11 mouse cellular contexts compared by ENCODE assay signal in the genomic region with DNA sequence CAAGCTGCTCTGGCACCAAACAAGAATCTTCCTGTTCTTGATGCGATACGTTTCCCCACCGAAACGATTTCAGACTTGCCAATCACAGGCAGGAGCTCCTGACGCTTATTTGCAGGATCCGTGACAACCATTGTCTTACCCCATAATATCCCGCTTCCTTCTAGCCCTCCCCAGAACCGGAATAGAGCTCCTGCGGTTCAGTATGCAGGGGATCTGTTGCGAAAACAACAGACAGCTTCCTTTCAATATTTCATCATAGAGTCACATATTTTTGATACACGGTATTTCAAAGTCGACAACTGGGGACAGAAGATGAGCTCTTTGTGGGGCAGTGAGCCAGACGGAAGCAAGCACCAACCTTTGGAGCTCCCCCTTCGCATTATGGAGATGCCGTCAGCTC. TPM values are rescaled to one million over a fixed set of nuclear protein-coding genes. Genes with fewer than 3 reads are reported as not detected.
DNase-seq lines count a peak whose midpoint lies in the region; ATAC-seq and TF ChIP-seq lines count a peak whose summit lies in the region.
"Had no signal": no experiment of that assay in that cellular context is flagged by ENCODE, and none has a peak within 500 bp of the region (broad histone marks: within the 10 kb centered on the region; RNA-seq: fewer than 3 reads in every experiment).

No protein-coding gene starts in this region.

- no peak for TF ChIP-seq POLR2A in lung, adult 2 months (IDR thresholded peaks at IDR 0.05; ENCODE audit: borderline replicate concordance, extremely low read depth, low read depth, low read length)
- TF ChIP-seq POLR2A in thymus, adult 2 months (IDR thresholded peaks at IDR 0.05; ENCODE audit: control insufficient read depth, extremely low read depth, insufficient read depth, low read length, poor library complexity), result no peak

- H3K9me3 ChIP-seq in forebrain, postnatal 0 days (ENCODE audit: low read length), result no peaks in the 10 kb centered on the region
- H3K9me3 ChIP-seq in forebrain, embryonic 13.5 days (replicated peaks), result no peaks in the 10 kb centered on the region
- no peaks in the 10 kb centered on the region for H3K9me3 ChIP-seq in hindbrain, embryonic 15.5 days
- H3K9me3 ChIP-seq in midbrain, postnatal 0 days (ENCODE audit: low read length), result no peaks in the 10 kb centered on the region
- H3K9me3 ChIP-seq: forebrain, embryonic 15.5 days had no signal

- no peaks in the 10 kb centered on the region for H3K27me3 ChIP-seq in forebrain, postnatal 0 days (ENCODE audit: insufficient read depth, low read length)
- no peaks in the 10 kb centered on the region for H3K27me3 ChIP-seq in forebrain, embryonic 13.5 days
- H3K27me3 ChIP-seq in hindbrain, embryonic 15.5 days, result no peaks in the 10 kb centered on the region
- no peaks in the 10 kb centered on the region for H3K27me3 ChIP-seq in midbrain, postnatal 0 days (ENCODE audit: insufficient read depth, low read length)
- H3K27me3 ChIP-seq in thymus, adult 2 months (ENCODE audit: control insufficient read depth, insufficient read depth, low read length), result no peaks in the 10 kb centered on the region
- H3K27me3 ChIP-seq: forebrain, embryonic 15.5 days had no signal

- DNase-seq in forebrain, postnatal 0 days, result peak; percentile 35
- DNase-seq in lung, postnatal 36 days, result peak; percentile 28
- DNase-seq in lung, adult 2 months, result no peak
- DNase-seq in midbrain, postnatal 0 days (ENCODE audit: low spot score), result peak; percentile 44
- no peak for DNase-seq in thymus, adult 2 months
- no peak for DNase-seq in kidney, adult 18-20 months

- no peak overlapping the region for H3K4me3 ChIP-seq in forebrain, postnatal 0 days (ENCODE audit: low read depth, low read length)
- no peak overlapping the region for H3K4me3 ChIP-seq in forebrain, embryonic 13.5 days
- no peak overlapping the region for H3K4me3 ChIP-seq in lung, adult 2 months (replicated peaks; ENCODE audit: extremely low read depth, low read depth, low read length)
- peak overlapping the region; percentile 13 for H3K4me3 ChIP-seq in hindbrain, embryonic 15.5 days
- no peak overlapping the region for H3K4me3 ChIP-seq in midbrain, postnatal 0 days (ENCODE audit: low read depth, low read length)
- H3K4me3 ChIP-seq in thymus, adult 2 months (ENCODE audit: control insufficient read depth, insufficient read depth, low read length), result no peak overlapping the region
- H3K4me3 ChIP-seq: forebrain, embryonic 15.5 days had no signal

- peak overlapping the region; percentile 23; the same call in 1 of the 2 replicates for H3K4me2 ChIP-seq in forebrain, postnatal 0 days (ENCODE audit: low read depth)
- no peak overlapping the region for H3K4me2 ChIP-seq in forebrain, embryonic 13.5 days
- peak overlapping the region; percentile 37 for H3K4me2 ChIP-seq in hindbrain, embryonic 15.5 days
- peak overlapping the region; percentile 20; the same call in 1 of the 2 replicates for H3K4me2 ChIP-seq in midbrain, postnatal 0 days (ENCODE audit: low read depth, low read length, poor library complexity, severe bottlenecking)
- H3K4me2 ChIP-seq: forebrain, embryonic 15.5 days had no signal

- no peak overlapping the region for H3K27ac ChIP-seq in forebrain, postnatal 0 days (ENCODE audit: low read depth, low read length)
- no peak overlapping the region for H3K27ac ChIP-seq in forebrain, embryonic 13.5 days
- H3K27ac ChIP-seq in hindbrain, embryonic 15.5 days (replicated peaks), result 0 out of 2 replicates have a peak overlapping the region, but pooled peaks have one; percentile 39
- H3K27ac ChIP-seq in midbrain, postnatal 0 days (ENCODE audit: low read depth, low read length), result no peak overlapping the region; the same call in 1 of the 2 replicates
- H3K27ac ChIP-seq in thymus, adult 2 months (ENCODE audit: control insufficient read depth, insufficient read depth, low read length), result no peak overlapping the region
- H3K27ac ChIP-seq: forebrain, embryonic 15.5 days had no signal

- no peak overlapping the region for H3K9ac ChIP-seq in forebrain, postnatal 0 days
- no peak overlapping the region for H3K9ac ChIP-seq in forebrain, embryonic 13.5 days
- H3K9ac ChIP-seq in hindbrain, embryonic 15.5 days, result no peak overlapping the region
- H3K9ac ChIP-seq in midbrain, postnatal 0 days (replicated peaks; ENCODE audit: low read length, poor library complexity, severe bottlenecking), result no peak overlapping the region
- H3K9ac ChIP-seq: forebrain, embryonic 15.5 days had no signal

- TF ChIP-seq CTCF in forebrain, postnatal 0 days (IDR thresholded peaks at IDR 0.05; ENCODE audit: low read depth), result no peak
- TF ChIP-seq CTCF in lung, adult 2 months (IDR thresholded peaks at IDR 0.05; ENCODE audit: insufficient read depth, low read length), result no peak
- no peak for TF ChIP-seq CTCF in midbrain, postnatal 0 days (IDR thresholded peaks at IDR 0.05)
- no peak for TF ChIP-seq CTCF in thymus, adult 2 months (IDR thresholded peaks at IDR 0.05; ENCODE audit: borderline replicate concordance, control insufficient read depth, extremely low read depth, insufficient read depth, low read length, poor library complexity)

- H3K4me1 ChIP-seq in forebrain, postnatal 0 days (ENCODE audit: insufficient read depth), result no peaks in the 10 kb centered on the region
- H3K4me1 ChIP-seq in forebrain, embryonic 13.5 days, result no peaks in the 10 kb centered on the region
- H3K4me1 ChIP-seq in lung, adult 2 months (ENCODE audit: control insufficient read depth, insufficient read depth, low read length), result peaks cover 3% of the 10 kb centered on the region; the same call in 1 of the 2 replicates
- H3K4me1 ChIP-seq in hindbrain, embryonic 15.5 days (replicated peaks), result no peaks in the 10 kb centered on the region; the same call in 1 of the 2 replicates
- no peaks in the 10 kb centered on the region for H3K4me1 ChIP-seq in midbrain, postnatal 0 days (ENCODE audit: insufficient read depth, low read length)
- no peaks in the 10 kb centered on the region for H3K4me1 ChIP-seq in thymus, adult 2 months (replicated peaks; ENCODE audit: control insufficient read depth, insufficient read depth, low read length)
- H3K4me1 ChIP-seq: forebrain, embryonic 15.5 days had no signal

- no peaks in the 10 kb centered on the region for H3K36me3 ChIP-seq in forebrain, postnatal 0 days (ENCODE audit: insufficient read depth)
- H3K36me3 ChIP-seq in forebrain, embryonic 13.5 days (ENCODE audit: poor library complexity, severe bottlenecking), result no peaks in the 10 kb centered on the region
- no peaks in the 10 kb centered on the region for H3K36me3 ChIP-seq in hindbrain, embryonic 15.5 days
- no peaks in the 10 kb centered on the region for H3K36me3 ChIP-seq in midbrain, postnatal 0 days (ENCODE audit: insufficient read depth, low read length)
- H3K36me3 ChIP-seq in thymus, adult 2 months (ENCODE audit: control insufficient read depth, insufficient read depth, low read length), result no peaks in the 10 kb centered on the region
- H3K36me3 ChIP-seq: forebrain, embryonic 15.5 days had no signal

- WGBS in forebrain, postnatal 0 days, result 43% methylated on average over 15 of the region's 15 CpGs
- WGBS in forebrain, embryonic 13.5 days, result 62% methylated on average over 15 of the region's 15 CpGs
- 69% methylated on average over 15 of the region's 15 CpGs for WGBS in lung, adult 2 months
- 41% methylated on average over 15 of the region's 15 CpGs for WGBS in hindbrain, embryonic 15.5 days
- WGBS in midbrain, postnatal 0 days, result 32% methylated on average over 15 of the region's 15 CpGs
- WGBS in thymus, adult 2 months, result 85% methylated on average over 15 of the region's 15 CpGs

- ATAC-seq in forebrain, postnatal 0 days, result peak; percentile 73
- no peak for ATAC-seq in forebrain, embryonic 13.5 days
- ATAC-seq in hindbrain, embryonic 15.5 days (ENCODE audit: low FRiP score, low read depth), result no peak
- ATAC-seq in midbrain, postnatal 0 days (ENCODE audit: low FRiP score), result no peak
- ATAC-seq: forebrain, embryonic 15.5 days had no signal

RNA-seq across cellular contexts. Expression of gene Zfp648, which starts 55.8 kb away (rescaled TPM):
- 0.15 and 0.19 TPM in 2 replicates for total RNA-seq in forebrain, postnatal 0 days (2014; rRNA removed)
- 0.74 and 0.93 TPM in 2 replicates for polyA plus RNA-seq in forebrain, postnatal 0 days (2015; fragmentation: Nextera tagmentation; extraction: Ambion mirVana)
- not detected in 2 replicates for polyA plus RNA-seq in forebrain, embryonic 13.5 days (2015; fragmentation: Nextera tagmentation; extraction: Ambion mirVana)
- 0.06 TPM in 1 of 2 replicates, not detected in the other for polyA plus RNA-seq in lung, adult 2 months (2012; rRNA removed)
- polyA plus RNA-seq in hindbrain, embryonic 15.5 days (2015; fragmentation: Nextera tagmentation; extraction: Ambion mirVana), result 1.4 TPM in 2 replicates
- total RNA-seq in midbrain, postnatal 0 days (2014; rRNA removed), result not detected in 2 replicates
- polyA plus RNA-seq in midbrain, postnatal 0 days (2015; fragmentation: Nextera tagmentation; extraction: Ambion mirVana), result 0.75 and 0.85 TPM in 2 replicates
- 0.13 TPM in 1 of 2 replicates, not detected in the other for polyA plus RNA-seq in thymus, adult 2 months (2012; rRNA removed)
- total RNA-seq: heart, postnatal 25 days had no signal
- polyA plus RNA-seq: C2C12 had no signal

Comparison
In these comparisons a context has a peak if more than half of its experiments do, and no peak if none do; other contexts are left out.
1. DNase-seq: peak in forebrain, postnatal 0 days (single experiment), lung, postnatal 36 days (single experiment) and midbrain, postnatal 0 days (single experiment); none in lung, adult 2 months (single experiment), thymus, adult 2 months (single experiment) and kidney, adult 18-20 months (single experiment).